Mouse (Mus musculus) central nervous system, embryonic 18 days (tissue): Measurements from ENCODE around the gene Gucy2c. TPM values are rescaled to one million over a fixed set of nuclear protein-coding genes. Genes with fewer than 3 reads are reported as not detected.

Experiments used
- polyA plus RNA-seq: library from polyadenylated mRNA; depleted of rRNA; stranded (reverse); fragments of >200 nt; gene quantifications from 2 replicates; pipeline ENCODE4 v1.2.3, GENCODE M21; 2012; rRNA removed

Gene Gucy2c
- 0.30 and 0.37 TPM in 2 replicates for polyA plus RNA-seq

DNA sequence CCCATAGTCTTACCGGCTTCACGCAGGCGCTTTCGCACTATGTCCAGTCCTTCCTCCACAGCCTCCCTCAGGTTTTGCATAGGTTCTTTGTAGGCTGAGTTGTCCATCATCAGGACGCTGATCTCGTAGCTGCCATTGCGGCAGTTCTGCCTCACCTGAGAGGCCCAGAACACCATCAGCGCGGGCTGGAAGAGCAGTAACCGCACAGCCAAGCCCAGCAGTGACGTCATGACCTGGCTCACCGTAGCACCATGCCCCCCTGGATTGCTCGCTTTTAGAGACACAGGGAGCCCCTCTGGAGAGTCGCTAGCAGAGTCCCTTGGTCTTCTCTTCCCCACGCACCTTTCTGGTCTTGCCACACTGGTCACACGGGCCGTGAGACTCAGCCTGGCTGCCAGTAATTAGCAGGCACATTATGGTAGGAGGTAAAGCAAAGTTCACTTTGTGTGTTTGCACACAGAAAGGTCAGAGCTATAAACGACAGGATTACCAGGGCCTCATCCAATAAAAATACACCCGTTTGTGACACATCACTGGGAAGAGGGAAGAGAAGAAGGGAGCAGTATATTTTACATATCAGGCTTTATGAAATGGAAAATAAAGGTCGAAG is at the start of gene Gucy2c:
TSS of gene Gucy2c (minus strand) at position 389 of the 610 bp plus-strand sequence.

DNA sequence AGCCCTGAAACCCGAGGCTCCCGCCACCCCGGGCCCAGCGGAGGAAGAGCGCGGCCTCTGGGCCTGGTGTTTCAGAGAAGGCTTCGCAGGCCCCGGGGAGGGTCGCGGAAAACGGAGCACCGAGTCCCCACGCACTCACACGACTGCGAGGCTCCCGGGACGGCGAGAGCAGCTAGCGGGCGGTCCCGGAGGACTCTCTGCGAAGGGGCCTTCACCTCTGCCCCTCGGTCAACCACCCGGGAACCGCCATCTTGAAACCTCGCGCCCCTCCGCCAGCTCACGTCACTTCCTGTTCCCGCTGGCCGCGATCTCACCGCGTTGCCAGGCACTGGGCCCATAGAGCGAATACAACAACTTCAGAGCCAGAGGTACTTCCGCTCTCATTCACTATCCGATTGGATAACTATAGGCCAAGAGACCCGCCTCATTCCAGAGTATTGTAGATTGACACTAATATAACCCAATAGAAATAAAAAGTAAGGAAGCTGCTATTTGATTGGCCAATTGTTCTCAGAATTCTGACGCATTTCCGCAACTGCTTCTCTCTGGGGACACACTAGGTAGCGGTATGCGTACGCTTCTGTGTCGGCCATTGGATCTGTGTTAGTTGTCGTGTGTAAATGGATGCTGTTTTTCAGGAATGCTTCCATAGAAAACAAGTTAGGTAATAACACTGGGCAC is 46.5 kb upstream of the Gucy2c start, which contains the start of gene Wbp11:
TSS of gene Wbp11 (minus strand) at position 353 of the 681 bp plus-strand sequence.

GRCm38 (mm10) chr6:136827516-136827880 is 45.9 kb upstream of the Gucy2c start, which contains the start of gene BC049715:
Gene BC049715 (plus strand): TSS chr6:136827626.

DNA sequence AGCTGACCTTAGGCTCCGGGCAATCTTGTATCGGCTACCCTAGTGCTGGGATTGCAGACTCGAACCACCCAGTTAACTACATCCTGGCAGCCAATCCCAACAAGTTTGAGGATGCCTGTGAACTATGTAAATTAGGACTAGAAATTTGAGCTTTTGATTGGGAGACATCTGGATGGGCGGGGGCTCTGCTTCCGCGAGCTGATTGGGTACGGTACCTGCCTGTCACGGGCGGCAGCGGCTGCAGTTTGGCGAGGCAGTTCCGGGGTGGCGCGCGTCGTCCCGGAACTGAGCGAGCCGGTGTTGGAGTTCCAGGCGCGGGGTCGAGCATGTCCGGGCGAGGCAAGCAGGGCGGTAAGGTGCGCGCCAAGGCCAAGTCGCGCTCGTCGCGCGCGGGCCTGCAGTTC is 26.5 kb upstream of the Gucy2c start, which contains the start of gene H2afj:
TSS of gene H2afj (plus strand) at position 231 of the 404 bp plus-strand sequence.

DNA sequence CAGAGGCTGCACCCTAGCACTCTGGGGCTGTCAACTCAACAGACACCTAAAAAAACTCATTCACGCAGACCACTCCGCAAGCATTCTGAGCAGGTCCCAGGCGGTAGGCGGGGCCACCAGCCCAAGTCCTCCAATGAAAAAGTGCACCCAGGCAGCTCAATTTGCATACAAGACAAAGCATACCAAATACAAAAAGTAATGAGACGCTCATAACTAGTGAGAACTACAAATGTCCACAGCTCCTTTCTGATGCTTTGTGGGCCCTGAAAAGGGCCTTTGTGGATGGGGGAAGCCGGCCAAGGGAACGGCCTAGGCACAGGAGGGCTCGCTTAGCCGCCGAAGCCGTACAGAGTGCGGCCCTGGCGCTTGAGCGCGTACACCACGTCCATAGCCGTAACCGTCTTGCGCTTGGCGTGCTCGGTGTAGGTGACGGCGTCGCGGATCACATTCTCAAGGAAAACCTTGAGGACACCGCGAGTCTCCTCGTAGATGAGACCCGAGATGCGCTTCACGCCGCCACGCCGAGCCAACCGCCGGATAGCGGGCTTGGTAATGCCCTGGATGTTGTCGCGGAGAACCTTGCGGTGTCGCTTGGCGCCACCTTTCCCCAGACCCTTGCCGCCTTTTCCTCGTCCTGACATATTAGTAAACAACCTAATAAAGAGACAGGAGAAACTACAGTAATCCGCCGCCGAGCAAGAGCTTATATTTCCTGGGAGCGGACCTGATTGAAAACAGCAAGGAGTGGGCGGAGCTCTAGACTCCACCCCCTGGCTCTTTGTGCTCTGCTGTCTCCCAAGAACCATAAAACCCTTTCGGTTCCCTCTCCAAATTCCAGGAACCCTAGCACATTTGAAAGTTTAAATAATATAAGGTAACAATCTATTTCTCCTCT is 22.4 kb upstream of the Gucy2c start, which contains the start of gene Hist4h4:
TSS of gene Hist4h4 (minus strand) at position 677 of the 895 bp plus-strand sequence.

GRCm38 (mm10) chr6:136661706-136662016 is 119.9 kb downstream of the Gucy2c start, which contains the start of gene Plbd1:
Gene Plbd1 (minus strand): TSS chr6:136661928.

Other genes with a start within 250 kb of the Gucy2c start
- 0.14 and 0.31 TPM in 2 replicates for gene Plbd1, start 119.8 kb downstream of the Gucy2c start, polyA plus RNA-seq
- gene Hist4h4, start 22.6 kb upstream of the Gucy2c start, polyA plus RNA-seq: 0.60 and 0.75 TPM in 2 replicates
- 73.2 and 75.6 TPM in 2 replicates for gene H2afj, start 26.5 kb upstream of the Gucy2c start, polyA plus RNA-seq
- gene BC049715, start 45.9 kb upstream of the Gucy2c start, polyA plus RNA-seq: 0.59 and 1.1 TPM in 2 replicates
- gene Wbp11, start 46.5 kb upstream of the Gucy2c start, polyA plus RNA-seq: 43.1 and 52.5 TPM in 2 replicates
- gene Smco3, start 53.7 kb upstream of the Gucy2c start, polyA plus RNA-seq: 1.1 and 1.7 TPM in 2 replicates
- 0.06 and 0.24 TPM in 2 replicates for gene Art4, start 76.0 kb upstream of the Gucy2c start, polyA plus RNA-seq
- gene Mgp, start 94.1 kb upstream of the Gucy2c start, polyA plus RNA-seq: 38.6 and 79.1 TPM in 2 replicates
- 0.35 and 0.53 TPM in 2 replicates for gene Erp27, start 140.4 kb upstream of the Gucy2c start, polyA plus RNA-seq
- 0.25 and 1.2 TPM in 2 replicates for gene Pde6h, start 142.1 kb upstream of the Gucy2c start, polyA plus RNA-seq
- 22.5 and 30.8 TPM in 2 replicates for gene Arhgdib, start 160.1 kb upstream of the Gucy2c start, polyA plus RNA-seq